Mouse (Mus musculus) olfactory bulb, adult 2 months (tissue): Measurements from ENCODE around the gene Ffar3.

ENCODE experiments used
- CTCF ChIP-seq: fragments of 200-500 bp; IDR thresholded peaks from 2 replicates; pipeline ENCODE4 v1.5.1; 2012; ENCODE audit warnings: low read depth, mild to moderate bottlenecking, low read length, moderate library complexity; ENCODE audit not compliant: insufficient read depth
- POLR2A ChIP-seq: fragments of 200-500 bp; IDR thresholded peaks from 2 replicates; pipeline ENCODE4 v1.6.1; 2012; ENCODE audit warnings: mild to moderate bottlenecking, low read depth, low read length, moderate library complexity; ENCODE audit not compliant: insufficient read depth

DNA sequence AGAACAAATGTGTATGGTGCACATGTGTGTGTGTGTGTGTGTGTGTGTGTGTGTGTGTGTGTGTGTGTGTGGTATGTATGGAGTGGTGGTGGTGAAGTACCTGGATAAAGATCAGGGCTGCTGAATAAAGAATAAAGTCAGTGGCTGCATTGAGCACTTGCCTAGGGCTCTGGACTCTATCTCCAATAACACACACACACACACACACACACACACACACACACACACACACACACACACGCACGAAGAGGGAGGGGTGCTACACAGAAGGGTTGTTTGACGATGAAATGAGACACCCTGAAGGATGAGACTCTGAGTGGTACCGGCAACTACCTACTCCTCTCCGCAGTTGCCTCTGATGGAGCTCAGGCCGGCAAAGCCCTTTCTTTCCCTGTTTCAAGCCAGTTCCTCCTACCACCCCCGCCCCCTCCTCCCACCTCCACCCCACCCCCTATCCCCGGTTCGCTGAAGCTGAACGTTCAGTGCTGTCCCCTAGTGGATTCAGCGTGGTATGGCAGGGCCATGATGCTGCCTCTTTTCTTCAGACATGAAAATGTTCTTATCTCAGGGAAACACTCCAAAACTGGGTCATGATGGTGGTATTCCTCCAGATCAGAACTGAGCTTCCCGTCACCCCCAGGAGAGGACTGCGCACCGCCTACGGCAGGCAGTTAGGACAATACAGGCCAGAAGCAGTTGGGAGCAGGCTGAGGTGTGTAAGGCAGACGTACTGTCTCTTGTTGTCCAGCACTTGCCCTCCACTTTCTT is 3.8 kb upstream of the Ffar3 start:
- TF ChIP-seq CTCF (peak; percentile 15; the same call in 1 of the 2 replicates), POLR2A (no peak)
